Mouse (Mus musculus) lung, postnatal 14 days (tissue): ENCODE measurements around the gene Miga2.

ENCODE experiments used
- DNase-seq: peaks from one replicate; pipeline ENCODE4 v3.0.0; 2021

Miga2 gene

DNA sequence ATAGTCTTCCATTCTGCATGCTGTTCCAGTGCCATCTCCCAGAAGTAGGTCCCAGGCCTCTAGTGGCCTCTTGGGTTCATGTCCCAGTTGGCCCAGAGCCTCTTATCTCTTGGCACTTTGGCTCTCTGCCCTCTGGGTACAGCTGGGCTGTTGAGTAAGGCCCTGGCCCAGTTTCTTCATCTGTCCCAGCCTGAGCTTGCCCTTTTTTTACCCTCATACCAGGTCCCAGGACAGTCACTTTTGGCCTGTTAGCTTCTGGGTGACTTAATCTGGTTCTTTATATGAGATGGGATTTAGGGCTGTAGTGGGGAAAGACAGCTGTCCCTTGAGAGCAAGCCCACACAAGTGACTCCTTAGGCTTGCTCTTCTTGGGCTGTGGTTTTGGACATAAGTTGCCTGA, 65.1 kb downstream of the Miga2 start:
- peak; percentile 57 for DNase-seq
